Mouse (Mus musculus) brain, adult 2 months (tissue): ENCODE data around the gene Pbrm1.
A peak's percentile ranks its signal among the peaks of the same experiment; 100 is the strongest.

Experiments
- DNase-seq: peaks from one replicate; pipeline ENCODE4 v3.0.0; 2011; ENCODE audit warnings: low read depth, low spot score

Pbrm1 gene

GRCm38 (mm10) chr14:31165991-31166630 lies 147.2 kb downstream of the Pbrm1 start:
- DNase-seq = peak; percentile 50

GRCm38 (mm10) chr14:31166827-31167226 lies 147.9 kb downstream of the Pbrm1 start:
- no peak for DNase-seq

GRCm38 (mm10) chr14:31168425-31168824 lies 149.5 kb downstream of the Pbrm1 start, which contains the start of gene Stab1:
Gene Stab1 (minus strand): TSS chr14:31168641.
- no peak for DNase-seq

GRCm38 (mm10) chr14:31169508-31169907 lies 150.6 kb downstream of the Pbrm1 start:
- no peak for DNase-seq

DNA sequence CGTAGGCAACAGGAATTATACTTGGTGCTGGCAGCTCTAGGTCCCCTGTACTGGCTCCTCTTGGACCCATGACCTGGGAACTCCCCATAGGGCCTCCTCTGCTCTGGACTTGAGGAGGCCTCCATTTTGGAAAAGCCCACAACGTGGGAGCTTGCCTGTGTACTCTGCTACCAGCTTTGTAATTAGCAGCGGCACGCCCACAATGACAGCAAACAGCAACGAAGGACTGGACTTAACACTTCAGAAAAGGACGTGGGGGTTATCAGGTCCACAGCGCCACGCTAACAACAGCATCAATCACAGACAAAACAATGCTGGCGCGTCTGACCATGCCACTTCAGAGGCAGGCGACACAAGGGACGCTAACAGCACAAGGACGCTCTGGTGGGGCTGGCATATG lies 152.0 kb downstream of the Pbrm1 start:
- DNase-seq = no peak
